Mouse (Mus musculus): ENCODE data around the gene Arhgef2.
A peak's percentile ranks its signal among the peaks of the same experiment; 100 is the strongest.

The Arhgef2 gene

DNA sequence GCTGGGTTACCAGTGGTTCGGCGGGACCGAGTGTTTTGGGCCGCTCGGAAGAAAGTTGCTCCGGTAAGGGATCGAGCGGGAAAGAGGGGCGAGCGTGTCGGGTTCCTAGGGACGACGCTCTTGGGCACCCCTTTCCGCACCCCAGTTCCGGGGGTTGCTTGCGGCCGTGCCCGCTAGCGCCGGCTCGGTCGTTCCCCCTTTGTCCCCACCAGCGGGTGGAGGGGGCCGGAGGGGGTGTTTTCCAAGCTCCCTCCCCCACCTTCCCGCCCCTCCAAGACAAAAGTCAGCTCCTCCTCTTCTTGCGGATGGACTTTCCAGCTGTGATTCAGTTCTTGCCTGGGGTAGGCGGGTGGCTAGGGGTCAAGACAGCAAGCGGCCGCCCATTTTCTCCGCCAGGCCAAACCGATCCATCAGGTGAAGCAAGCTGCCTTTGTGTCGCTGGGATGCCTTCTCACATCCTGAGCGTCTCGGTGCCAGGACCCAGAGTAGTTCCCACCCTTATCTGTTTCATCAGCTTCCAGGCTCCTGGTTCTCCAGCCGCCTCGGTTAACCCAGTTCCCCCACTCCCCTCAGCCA is 15.9 kb downstream of the Arhgef2 start:
- peak; percentile 78 for DNase-seq (ENCODE audit: low spot score)

DNA sequence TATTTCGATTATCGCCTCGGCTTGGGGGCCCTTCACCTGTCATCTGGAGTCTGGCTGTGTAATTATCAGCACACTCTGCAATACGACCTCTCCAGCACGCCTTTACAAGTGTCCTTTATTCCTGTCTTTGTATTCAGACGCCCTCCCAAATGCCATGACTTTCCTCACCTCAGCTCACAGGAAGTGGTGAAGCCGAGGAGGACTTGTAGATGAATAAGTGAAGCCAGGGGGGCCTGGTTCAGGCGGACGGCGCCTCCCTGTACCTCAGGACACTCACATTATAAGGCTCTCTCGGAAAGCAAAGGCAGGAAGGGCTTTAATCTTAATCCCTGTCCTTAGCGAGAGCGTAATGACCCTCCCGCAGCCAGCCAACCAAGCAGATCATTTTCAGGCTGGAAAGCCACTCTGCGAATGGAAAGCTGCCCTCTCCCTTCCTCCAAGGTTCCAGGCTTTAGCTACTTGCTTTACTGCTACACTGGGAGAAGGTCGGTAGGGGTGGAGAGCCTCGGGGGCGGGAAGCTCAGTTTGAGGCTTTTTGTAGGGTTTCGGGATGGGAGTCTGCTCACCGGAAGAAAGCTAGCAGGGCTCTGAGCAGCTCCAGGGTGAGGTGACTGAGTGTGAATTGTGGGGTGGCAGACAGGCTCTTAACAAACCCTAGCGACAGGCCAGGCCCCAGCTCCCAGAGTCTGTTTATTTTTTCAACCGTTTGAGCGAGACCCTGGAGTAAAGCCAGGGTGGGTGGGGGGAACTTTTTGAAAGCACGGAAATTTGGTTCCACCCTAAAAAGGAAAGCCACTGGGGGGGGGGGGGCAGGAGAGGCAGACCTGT is 16.6 kb downstream of the Arhgef2 start:
- DNase-seq (ENCODE audit: low spot score), result peak; percentile 53

DNA sequence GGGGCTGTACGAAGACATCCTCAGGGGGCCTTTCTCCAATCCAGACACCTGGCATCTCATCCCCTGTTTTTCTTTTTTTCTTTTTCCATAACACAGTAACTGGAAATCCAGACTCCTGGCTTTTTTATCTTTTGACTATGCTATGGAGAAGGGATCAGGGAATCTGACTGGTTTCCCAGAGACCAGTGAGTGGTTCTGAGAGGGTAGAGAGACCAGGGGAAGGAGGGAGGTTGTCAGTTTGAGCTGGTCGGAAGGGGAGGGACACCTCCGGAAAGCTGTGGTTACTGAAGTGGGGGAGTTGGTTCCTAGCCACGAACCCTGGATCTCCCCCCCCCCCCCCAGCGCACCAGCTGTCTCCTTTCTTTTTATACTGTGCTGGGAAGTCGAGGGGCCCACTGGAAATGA is 17.2 kb downstream of the Arhgef2 start:
- peak; percentile 42 for DNase-seq (ENCODE audit: low spot score)

DNA sequence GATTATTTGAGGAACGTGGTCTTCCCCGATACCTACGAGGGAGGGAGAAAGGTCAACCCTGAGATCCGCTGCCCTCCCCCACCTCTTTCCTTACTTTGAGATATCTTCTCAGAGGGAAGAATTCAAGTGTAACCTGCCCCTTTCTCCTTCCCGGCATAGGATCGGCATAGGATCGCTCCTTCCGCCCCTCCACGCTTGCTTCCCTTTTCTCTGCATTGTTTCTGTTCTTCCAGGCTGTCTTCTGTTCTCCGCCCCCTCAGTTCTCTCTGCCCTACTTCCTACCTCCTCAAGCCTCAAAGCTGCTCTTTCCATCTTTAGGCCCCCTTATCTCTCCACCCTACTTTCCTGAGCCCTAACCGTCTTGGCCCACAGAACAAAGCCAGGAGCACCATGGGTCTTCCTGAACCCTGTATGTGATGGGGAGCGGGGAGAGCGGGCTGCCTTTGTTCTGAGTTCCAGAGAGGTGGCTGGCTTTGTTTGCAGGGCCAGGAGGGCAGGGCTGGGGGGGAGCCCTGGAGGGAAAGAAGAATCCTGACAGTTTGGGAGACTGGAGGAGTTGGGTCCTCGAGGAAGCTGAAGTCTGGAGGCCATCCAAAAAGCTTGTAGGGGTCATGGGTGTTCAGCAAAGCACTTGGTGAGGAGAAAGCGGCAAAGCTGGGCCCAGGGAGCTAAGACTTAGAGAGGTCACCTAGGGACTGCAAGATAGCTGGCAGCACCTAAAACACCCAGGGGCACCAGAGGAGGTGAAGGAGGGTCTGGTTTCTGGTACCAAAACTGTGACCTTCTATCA is 17.8 kb downstream of the Arhgef2 start:
- peak; percentile 64 for DNase-seq (ENCODE audit: low spot score)

DNA sequence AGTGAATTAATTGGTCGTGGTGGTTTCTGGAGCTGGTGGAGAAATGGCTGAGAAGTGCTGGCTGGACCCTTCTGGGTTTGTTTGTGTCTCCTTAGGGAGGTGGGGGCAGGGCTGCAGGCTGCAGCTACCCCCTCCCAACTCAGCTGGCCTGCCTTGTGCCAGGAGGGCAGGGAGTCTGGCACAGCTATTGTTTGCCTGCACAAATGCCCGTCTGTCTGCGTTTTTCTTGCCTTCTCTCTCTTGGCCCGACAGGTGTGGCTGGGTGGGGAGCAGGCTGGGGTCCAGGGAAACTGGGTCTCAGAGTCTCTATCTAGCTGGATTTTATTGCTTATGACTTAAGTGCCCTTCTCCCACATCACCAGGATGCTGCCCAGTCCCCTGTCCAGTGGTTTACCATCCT is 18.6 kb downstream of the Arhgef2 start:
- no peak for DNase-seq (ENCODE audit: low spot score)

DNA sequence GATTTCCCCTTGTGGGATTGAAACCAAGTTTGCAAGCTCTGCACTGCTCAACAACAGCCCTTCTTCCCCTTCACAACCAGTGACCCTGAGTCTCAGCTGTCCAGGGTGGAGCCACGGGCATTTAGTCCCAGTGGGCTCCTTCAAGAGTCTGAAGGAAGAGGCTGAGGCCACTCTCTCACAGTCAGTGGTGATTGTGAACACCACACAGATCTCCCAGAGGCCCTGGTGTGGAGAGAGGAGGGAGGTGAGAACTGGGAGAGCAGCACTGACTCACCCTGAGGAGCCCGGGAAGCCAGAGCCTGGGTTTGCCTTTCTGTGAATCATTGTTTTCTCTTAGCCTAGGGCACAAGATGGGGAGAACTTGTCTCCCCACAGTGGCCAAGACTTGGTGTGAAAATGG is 19.2 kb downstream of the Arhgef2 start:
- DNase-seq (ENCODE audit: low spot score), result no peak

DNA sequence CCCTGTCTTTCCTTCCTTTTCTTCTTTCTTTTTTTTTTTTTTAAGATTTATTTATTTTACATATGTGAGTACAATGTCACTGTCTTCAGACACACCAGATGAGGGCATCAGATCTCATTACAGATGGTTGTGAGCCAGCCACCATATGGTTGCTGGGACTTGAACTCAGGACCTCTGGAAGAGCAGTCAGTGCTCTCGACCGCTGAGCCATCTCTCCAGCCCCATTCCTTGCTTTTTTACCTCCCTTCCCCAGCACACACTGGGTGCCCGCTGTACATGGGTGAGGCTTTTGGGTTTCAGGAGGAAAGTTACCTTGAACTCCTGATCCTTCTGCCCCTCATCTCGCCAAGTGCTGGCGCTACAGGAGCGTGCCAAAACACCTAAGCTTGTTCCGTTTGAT is 19.8 kb downstream of the Arhgef2 start:
- DNase-seq (ENCODE audit: low spot score), result no peak

DNA sequence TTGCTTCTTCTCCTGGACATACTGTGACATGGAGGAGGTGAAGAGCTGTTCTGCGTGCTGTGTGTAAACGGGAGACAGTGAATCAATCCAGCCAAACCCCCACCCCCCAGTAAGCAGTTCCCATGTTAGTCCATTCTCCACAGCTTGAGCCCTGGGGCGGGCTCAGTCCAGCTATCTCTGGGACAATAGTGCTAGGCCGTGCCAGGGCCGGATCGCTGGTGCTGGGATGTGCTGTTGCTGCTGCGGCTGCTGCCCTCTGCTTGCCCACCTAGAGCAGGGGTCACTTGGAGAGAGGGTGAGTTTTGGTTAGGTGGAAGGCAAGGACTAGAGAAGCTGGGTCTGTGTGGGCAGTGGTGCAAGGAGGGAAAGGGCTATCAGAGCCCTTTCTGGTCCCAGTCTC is 20.6 kb downstream of the Arhgef2 start:
- DNase-seq (ENCODE audit: low spot score), result no peak

DNA sequence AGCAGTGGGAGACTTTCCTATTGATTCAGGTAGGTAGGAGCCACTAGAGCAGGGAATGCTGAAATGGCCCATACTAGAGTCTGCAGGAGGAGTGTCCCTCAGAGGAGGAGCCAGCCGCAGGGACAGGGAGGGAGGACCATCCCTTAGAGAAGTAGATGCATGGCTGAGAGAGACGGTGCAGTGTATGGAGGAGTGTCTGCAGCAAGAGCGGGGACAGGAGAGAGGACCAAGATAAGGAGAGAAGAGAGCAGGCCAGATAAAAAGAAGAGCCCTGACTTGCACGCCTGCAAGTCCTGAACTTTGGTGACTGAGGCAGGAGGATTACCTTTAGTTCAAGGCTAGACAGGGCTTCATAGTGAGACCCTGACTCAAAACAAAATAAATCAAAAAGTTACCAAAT is 21.3 kb downstream of the Arhgef2 start:
- no peak for DNase-seq (ENCODE audit: low spot score)

DNA sequence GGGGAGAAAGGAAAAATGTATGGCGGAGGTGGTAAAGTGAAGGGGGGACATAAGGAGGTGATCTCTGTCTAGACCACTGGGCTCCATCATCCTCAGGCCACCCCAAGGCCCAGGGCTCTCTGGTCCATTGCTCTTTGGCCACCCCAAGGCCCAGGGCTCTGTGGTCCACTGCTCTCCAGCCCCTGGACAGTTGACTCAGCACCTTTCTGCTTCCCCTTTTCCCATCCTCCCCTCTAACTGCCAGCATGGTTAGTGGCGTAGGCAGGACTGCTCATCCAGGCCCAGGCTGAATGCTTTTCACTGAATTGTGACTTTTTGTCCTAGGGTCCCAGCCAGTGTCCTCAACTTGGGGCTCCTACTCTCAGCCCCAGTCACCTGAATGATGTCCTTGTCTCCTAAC is 21.8 kb downstream of the Arhgef2 start:
- no peak for DNase-seq (ENCODE audit: low spot score)

DNA sequence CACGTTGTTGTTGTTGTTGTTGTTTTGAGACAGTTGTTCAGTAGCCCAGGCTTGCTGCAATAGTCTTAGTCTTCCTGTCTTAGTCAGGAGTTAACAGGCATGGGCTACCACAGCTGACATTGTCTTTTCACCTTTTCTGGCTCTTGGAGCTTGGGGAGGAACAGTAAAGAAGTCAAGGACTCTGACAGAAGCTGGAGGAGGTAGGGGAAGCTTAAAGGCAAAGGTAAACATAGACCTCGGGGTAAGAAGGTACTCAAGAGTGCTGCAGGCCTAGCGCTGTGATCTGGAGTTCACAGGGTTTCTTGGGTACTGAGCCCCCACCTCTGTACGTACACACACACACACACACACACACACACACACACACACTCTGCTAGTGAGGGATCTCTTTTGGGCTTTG is 23.0 kb downstream of the Arhgef2 start:
- no peak for DNase-seq (ENCODE audit: low spot score)

DNA sequence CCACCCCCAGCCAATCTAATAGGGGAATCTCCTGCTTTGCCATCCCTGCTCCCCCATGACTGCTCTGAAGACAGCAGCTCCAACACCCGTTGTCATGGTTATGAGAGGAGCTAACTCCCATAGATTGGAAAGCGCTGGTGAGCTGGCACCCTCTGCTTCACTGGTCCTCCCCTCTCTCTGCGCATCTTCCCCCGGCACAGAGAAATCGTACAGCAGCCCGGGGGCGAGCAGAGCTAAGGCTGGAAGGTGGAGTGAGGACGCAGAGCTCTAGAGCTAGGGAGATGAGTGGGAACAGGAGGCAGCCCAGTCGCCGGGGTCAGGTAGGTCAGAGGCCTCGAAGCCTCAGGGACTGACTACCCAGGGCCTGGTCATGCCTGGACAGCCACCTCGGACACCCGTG is 23.5 kb downstream of the Arhgef2 start:
- no peak for DNase-seq (ENCODE audit: low spot score)

DNA sequence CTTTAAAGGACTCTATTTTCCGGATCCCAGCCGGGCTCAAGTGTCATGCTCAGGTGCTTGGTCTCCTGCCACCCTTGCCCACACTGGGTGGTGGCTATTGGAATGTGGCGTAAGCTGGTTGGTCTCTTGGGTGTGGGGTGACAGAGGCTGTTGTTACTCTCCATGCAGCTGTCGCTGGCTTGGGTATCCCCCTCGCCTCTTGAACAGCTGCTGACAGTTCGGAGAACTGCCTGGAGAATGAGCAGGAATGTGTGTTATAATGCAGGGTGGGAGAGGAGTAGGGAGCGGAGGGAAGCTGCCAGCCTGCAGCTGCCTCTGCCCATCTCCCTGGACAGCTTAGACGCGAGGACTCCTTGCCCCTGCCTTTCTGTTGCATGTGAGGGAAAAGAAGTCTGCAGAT is 24.3 kb downstream of the Arhgef2 start:
- no peak for DNase-seq (ENCODE audit: low spot score)

DNA sequence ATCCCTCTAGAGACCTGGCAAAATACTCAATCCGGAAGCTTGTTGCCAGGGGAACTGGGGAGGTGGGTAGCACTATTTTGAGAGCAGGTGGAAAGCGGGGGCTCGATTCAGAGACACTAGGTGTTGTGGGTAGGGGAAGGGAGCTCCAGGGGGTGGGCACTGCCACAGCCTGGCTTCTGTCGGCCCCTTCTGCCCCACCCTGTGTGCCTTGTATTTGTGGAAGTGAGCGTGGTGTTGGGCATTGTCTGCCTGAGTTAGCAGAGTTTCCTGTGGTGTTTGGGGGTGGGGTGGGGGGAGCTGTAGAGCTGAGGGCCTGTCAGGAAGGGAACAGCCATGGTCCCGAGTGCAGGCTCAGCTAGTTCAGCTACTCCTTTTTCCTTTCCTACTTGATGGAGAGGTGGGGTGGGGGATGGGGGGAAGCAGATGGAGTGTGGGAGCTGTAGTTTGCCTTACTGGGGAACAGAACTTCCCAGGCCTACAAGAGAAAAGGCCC is 25.1 kb downstream of the Arhgef2 start:
- DNase-seq (ENCODE audit: low spot score), result no peak

DNA sequence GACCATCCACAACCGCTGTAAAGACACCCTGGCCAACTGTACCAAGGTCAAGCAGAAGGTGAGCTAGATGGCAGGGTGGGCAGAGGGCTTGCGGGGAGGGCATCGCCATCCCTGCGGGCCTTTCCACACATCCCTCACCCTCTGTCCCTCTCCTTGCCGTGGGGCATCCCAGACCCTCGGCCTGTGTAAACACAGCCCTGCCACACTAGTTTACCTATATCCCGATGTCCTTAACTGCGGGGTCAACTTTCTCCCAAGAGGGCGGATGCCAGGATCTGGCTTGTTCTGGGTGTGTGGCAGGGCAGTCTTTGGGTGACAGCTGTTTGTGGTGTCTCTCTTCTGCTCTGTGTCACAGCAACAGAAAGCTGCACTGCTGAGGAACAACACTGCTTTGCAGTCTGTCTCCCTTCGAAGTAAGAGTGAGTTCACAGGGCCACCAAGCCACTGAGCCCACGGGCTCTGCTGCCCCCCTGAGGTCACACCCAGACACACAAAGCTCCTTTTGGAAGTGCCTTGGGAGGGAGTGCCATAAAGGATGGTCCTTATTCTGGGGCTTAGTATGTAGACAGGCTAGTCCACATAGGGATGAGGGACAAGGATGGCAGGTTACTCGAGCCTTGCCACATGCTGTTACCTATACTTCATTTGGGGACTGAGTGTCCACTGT is 26.3 kb downstream of the Arhgef2 start:
- DNase-seq (ENCODE audit: low spot score), result peak; percentile 58

DNA sequence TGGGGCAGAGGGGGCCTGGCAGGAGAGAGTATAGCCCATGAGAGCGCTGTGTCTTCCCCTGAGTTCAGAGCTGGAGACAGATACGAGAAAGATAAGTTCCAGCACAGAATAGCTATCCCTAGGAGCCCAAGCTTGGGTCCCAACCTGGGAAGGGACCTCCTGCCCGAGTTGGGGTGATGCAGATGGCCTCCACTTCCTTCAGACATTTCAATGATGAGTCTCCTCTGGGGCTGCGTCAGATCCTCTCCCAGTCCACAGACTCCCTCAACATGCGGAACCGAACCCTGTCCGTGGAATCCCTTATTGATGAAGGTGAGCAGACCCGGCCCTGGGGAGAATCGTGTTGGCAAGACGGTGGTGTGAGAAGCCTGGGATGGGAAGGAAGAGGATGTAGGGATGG is 27.3 kb downstream of the Arhgef2 start:
- DNase-seq (ENCODE audit: low spot score), result no peak

DNA sequence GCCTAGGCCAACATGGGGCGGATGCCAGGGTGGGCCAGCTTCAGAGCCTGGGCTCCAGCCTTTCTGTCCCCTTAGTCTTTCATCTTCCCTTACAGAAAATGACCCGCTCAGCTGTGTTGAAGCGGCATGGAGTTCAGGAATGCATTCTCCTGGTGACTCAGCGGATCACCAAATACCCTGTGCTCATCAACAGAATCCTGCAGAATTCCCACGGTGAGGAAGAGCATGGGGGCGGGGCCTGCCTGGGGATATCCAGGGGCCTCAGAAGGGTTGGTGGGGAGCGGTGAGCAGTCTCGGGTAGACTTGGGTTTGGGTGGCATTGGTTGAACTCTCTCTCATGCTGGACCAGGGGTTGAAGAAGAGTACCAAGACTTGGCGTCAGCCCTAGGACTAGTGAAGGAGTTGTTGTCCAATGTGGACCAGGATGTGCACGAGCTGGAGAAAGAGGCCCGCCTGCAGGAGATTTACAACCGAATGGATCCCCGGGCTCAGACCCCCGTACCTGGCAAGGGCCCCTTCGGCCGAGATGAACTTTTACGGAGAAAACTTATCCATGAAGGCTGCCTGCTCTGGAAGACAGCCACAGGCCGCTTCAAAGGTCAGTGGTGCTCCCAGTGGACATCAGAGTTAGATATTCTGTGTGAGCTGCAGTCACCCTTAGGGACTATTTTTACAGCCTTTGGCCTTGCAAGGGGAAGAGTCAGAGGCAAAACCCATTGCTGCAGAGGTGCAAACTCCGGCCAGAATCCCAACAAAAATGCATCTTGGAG is 29.9 kb downstream of the Arhgef2 start:
- no peak for DNase-seq (ENCODE audit: low spot score)

DNA sequence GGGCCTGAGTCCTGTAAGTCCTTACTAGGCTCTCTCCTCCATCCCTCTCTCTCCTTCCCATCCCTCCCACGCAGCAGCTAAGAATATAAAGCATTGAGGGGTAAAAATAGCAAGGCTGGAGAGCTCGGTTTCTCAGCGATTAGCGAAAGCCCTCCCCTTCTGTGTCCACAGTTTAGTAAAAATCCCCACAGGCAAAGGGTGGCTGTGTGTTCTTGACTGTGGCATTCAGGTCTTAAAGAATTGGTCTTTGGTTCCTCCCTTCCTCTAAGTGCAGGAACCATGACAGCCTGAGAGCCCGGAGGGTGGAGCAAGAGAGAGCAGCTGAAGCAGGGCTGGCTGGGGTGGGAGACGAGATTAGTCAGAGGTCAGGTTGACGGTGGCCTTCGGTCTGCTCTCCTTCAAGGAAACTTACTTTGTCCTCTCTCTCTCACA is 30.8 kb downstream of the Arhgef2 start:
- DNase-seq (ENCODE audit: low spot score), result no peak

DNA sequence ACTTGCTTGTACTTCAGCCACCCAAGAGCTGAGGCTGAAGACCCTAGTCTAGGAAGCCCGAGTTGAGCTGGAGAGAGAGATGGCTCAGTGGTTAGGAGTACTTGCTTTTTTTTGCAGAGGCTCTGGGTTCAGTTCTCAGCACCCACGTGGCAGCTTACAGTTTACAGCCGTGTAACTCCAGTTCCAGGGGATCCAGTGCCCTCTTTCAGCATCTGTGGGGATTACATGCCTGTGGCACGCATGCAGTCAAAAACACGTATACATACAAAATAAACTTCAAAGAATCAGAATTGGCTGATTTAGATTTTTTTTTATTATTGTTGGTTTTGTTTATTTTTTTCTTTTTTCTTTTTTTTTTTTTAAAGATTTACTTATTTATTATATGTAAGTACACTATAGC is 31.4 kb downstream of the Arhgef2 start:
- DNase-seq (ENCODE audit: low spot score), result no peak

DNA sequence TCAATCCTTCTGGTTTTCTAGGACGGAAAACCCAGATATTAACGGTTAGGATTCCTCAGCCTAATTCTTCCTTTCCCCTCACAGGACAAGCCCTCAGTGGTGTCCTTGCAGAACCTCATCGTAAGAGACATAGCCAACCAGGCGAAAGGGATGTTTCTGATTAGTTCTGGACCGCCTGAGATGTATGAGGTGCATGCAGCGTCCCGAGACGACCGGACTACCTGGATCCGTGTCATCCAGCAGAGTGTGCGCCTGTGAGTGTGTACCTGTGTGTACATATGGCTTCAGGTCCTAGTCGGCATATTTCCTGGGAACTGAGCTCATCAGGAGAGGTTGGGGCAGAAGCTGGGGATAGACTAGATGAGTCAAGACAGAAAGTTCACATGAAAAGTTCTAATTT is 33.5 kb downstream of the Arhgef2 start:
- DNase-seq (ENCODE audit: low spot score), result no peak

DNA sequence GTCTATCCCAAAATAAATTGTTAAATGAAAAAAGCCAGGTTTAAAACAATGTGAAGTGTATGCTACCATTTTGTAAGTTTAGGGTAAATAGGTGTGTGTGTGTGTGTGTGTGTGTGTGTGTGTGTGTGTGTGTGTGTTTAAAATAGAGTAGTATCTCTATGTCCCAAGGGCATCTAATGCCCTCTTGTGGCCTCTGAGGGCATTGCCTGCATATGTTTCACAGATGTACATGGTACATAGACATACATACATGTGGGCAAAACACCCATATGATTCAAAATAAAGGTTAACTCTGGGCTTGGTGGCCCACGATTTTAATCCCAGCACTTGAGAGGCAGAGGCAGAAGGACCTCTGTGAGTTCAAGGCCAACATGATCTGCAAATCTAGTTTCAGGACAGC is 34.9 kb downstream of the Arhgef2 start:
- peak; percentile 75 for DNase-seq (ENCODE audit: low spot score)

DNA sequence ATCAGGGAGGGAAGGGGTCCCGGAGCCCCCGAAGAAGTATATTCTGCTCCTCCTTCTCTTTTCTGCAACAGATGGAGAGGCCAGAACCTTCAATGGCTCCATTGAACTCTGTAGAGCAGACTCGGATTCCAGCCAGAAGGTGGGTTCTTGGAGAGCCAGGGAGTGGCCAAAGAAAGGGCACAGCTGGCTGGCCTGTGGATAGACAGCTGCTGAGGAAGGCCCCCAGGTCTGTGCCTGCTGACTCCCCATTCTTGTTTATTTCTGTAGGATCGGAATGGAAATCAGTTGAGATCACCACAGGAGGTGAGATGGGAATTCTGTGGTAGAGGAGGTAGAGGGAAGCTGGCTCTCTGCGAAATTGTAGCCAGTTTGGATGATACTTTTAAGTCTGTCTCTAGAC is 37.3 kb downstream of the Arhgef2 start:
- DNase-seq (ENCODE audit: low spot score), result no peak

All from embryo, embryonic 10 days (tissue).